Mouse (Mus musculus) liver, adult (tissue): ENCODE results near the gene Armh4.

Experiments used
- GATA4 ChIP-seq: IDR thresholded peaks from 2 replicates; pipeline ENCODE4 v1.6.1; 2014; ENCODE audit warnings: mild to moderate bottlenecking, low read length; ENCODE audit not compliant: insufficient replicate concordance

Armh4 gene

DNA sequence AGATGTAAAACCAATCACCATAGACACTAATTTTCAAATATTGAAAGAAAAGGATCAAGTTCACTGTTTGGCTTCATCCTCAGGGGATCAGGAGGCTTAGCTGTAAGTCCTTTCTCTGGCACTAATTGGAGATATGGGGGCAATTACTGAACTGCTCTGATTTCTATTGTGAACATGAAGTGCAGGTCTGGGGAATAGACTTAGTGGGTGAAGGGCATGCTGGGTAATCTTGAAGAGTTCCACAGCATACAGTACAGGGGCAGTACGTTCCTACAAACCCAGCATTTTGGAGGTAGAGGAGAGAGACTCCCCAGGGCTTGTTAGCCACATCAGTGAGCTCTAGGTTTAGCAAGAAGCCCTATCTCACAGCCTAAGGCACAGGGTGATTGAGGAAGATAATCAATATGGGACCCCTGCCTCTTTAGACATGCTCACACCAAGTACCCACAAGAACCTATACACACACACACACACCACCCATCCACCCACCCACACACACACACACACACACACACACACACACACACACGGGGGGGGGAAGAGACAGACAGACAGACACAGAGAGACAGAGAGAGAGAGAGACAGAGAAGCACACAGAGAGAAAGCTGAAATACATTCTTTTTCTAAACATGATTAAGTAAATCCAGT lies 44.6 kb downstream of the Armh4 start:
- TF ChIP-seq GATA4 = no peak

- TF ChIP-seq GATA4 = no peak
Observed at GRCm38 (mm10) chr14:49733950-49734349, 49.2 kb downstream of the Armh4 start.

GRCm38 (mm10) chr14:49723361-49724054 lies 59.7 kb downstream of the Armh4 start:
- TF ChIP-seq GATA4 = no peak

- TF ChIP-seq GATA4 = no peak
Observed at GRCm38 (mm10) chr14:49722782-49723181, 60.4 kb downstream of the Armh4 start.

GRCm38 (mm10) chr14:49721281-49721680 lies 61.9 kb downstream of the Armh4 start:
- TF ChIP-seq GATA4 = no peak

DNA sequence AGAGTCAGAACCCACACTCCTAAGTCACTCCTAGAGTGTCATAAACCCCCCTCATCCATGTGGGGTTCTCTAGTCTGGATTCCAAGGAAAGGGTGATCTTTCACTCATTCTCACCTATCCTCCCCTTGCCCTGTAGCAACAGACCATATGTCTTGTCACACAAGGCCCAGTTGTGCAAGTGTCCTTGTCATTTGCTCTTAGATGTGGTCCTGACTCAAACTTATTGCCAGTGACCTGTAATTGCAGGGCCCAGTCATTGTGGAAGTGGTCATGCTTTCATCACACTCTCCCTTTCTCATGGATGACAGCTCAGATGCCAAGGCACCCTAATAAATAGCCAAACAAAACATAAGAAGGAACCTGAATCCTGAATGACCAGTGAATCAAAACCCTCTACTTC lies 63.5 kb downstream of the Armh4 start:
- TF ChIP-seq GATA4 = no peak

GRCm38 (mm10) chr14:49711016-49711415 lies 72.2 kb downstream of the Armh4 start:
- TF ChIP-seq GATA4 = no peak

DNA sequence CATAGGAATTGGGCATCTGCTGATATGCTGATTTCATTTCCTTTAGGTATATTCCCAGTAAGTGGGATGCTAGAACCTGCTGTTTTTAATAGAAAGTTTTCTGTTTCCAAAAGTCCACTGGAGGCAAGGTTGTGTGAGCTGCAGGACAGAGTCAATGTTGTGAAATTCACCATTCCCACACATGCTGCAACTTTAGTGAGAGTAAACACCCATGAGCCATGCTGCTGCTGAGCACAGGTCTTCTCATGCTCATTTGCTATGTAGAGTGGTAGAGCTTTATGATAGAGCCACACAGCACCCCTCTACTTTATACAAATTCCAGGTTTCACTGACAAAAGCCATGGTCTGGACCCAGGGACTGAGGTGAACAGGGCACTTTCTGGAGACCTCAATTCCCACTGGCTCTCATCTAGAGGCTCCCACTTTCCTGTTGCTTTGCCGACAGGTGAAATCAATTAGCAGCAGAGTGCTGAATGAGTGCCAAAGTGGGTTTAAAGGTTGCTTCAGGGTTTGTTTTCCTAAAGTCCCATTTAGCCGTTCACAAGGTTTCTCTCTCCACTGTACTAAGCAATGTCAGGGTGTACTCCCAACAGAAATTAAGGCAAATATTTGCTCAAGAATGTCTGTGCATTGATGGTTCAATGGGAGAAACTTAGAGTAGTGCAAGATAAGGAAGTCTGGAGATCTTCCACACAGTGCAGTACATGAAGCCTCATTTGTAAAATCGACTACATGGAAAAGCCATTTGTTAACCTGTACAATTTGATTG lies 79.6 kb downstream of the Armh4 start:
- TF ChIP-seq GATA4 = no peak

GRCm38 (mm10) chr14:49679511-49680284 lies 103.5 kb downstream of the Armh4 start:
- no peak for TF ChIP-seq GATA4

- no peak for TF ChIP-seq GATA4
Observed at GRCm38 (mm10) chr14:49676580-49676979, 106.6 kb downstream of the Armh4 start.

GRCm38 (mm10) chr14:49660444-49660843 lies 122.7 kb downstream of the Armh4 start:
- TF ChIP-seq GATA4 = no peak

DNA sequence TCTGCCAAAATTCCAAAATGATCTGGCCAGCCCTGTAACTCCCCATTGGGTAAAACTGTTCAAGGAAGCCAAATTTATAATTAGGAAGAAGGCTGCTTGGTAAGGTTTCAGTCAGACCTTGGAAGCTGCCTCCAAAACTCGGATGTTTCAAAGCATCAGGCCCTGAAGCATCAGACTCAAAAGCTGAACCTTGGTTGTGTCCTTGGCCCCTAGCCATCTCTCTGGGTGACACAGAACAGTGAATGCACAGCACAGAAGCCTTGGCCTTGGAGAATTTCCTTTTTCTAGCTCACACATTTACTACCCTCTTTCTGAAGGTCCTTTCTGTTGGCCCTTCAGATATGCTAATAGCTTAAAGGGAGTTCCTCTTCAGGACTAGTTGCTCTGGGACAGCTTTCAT lies 134.0 kb downstream of the Armh4 start:
- TF ChIP-seq GATA4 = no peak

DNA sequence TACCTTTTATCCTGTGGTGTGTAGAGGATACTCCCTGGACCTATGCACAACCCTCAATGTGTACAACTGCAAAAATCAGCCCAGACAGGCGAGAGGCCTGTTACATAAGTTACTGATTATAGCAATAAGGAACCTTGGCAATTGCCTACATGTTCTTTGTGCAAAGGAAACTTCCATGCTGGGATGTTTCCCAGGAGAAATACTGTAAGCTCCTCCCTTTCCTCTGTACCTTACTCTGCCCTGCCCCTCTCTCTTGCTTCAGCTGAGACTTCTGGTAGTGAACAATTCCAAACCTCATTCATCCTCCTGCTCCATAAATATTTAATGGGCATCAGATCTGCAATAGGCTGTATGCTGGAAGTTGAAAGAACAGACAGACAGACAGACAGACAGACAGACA lies 145.8 kb downstream of the Armh4 start:
- TF ChIP-seq GATA4 = no peak

GRCm38 (mm10) chr14:49626055-49626454 lies 157.1 kb downstream of the Armh4 start:
- no peak for TF ChIP-seq GATA4
